Mouse (Mus musculus): Measurements from ENCODE around the gene Srsf12. TPM values are rescaled to one million over a fixed set of nuclear protein-coding genes. Genes with fewer than 3 reads are reported as not detected.

The Srsf12 gene
- 1.7 and 1.9 TPM in 2 replicates for polyA plus RNA-seq (2012; rRNA removed)

GRCm38 (mm10) chr4:33208881-33209841, at the start of gene Srsf12:
TSS of gene Srsf12 (plus strand) at chr4:33208991.

GRCm38 (mm10) chr4:33189735-33190036, 19.1 kb upstream of the Srsf12 start, which contains the start of gene Pm20d2:
TSS of gene Pm20d2 (minus strand) at chr4:33189737.

Other genes with a start within 250 kb of the Srsf12 start
- 5.2 and 6.3 TPM in 2 replicates for gene Rragd, start 226.0 kb upstream of the Srsf12 start, polyA plus RNA-seq (2012; rRNA removed)
- gene Ube2j1, start 177.6 kb upstream of the Srsf12 start, polyA plus RNA-seq (2012; rRNA removed): 19.6 and 21.6 TPM in 2 replicates
- gene Gabrr2, start 146.0 kb upstream of the Srsf12 start, polyA plus RNA-seq (2012; rRNA removed): 1.0 and 1.1 TPM in 2 replicates
- gene Gabrr1, start 76.5 kb upstream of the Srsf12 start, polyA plus RNA-seq (2012; rRNA removed): 0.07 and 0.08 TPM in 2 replicates
- gene Pm20d2, start 19.3 kb upstream of the Srsf12 start, polyA plus RNA-seq (2012; rRNA removed): 34.9 and 58.2 TPM in 2 replicates
- 202 and 269 TPM in 2 replicates for gene Pnrc1, start 81.2 kb downstream of the Srsf12 start, polyA plus RNA-seq (2012; rRNA removed)
- 2.0 TPM in 2 replicates for gene Rngtt, start 101.3 kb downstream of the Srsf12 start, polyA plus RNA-seq (2012; rRNA removed)

Data from ovary, adult 2 months (tissue).